Mouse (Mus musculus) MN1 (cell line): ENCODE data around the gene Mgll.

Experiments used
- DNase-seq: peaks from one replicate; pipeline ENCODE4 v3.0.0-alpha.2; 2016; ENCODE audit warnings: low spot score

Gene Mgll

DNA sequence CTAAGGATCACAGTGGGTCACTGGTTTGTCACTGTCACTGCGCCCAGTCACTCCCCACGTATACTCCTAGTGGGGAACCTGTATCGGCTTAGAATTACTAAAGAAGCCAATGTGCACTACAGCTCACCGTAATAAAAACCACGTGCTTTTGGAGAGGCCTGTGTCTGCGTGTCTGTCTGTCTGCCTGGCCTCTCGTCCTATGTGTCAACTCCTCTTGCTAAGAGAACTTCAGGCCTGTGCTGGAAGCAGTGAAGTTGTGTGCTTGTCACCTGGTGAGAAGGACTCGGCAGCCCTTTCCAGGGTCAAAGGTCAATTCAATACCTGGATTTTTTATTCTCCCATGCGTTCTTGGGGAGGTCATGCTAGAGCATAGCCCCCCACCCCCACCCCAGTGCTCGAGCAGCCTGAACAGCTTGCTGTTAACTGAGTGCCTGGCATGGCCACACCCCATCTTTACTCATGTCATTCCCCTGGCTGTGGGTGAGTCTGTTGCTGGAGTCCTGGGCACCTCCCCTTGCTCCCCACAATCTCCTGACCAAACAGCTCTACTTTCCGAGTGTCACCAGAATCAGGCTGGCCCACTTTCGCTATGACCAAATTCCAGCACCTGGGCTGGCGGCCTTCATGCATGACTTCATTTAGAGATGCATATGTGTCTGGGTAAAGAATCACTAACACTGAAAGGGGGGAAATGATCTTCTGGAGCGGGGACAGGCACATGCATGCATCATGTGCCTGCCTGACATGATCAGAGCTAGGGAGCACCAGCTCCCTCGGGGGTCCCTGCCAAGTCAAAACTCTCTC is 104.2 kb downstream of the Mgll start:
- no peak for DNase-seq

DNA sequence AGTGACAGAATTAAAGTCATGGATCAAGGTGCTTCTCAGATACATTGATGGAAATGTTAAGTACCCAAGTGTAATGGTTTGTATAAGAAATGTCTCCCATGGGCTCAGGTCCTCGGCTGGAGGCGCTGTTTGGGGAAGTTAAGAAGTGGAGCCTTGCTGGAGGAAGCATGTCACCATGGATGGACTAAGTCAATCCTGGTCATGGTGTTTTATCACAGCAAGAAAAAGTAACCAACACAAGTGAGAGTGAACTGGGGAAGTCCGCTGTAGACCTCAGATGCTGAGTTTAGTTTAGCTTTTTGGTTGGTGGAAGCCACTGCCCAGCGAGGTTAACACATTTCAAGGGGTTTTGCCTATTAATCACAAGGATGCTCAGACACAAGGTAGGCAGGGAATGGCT is 105.4 kb downstream of the Mgll start:
- no peak for DNase-seq

DNA sequence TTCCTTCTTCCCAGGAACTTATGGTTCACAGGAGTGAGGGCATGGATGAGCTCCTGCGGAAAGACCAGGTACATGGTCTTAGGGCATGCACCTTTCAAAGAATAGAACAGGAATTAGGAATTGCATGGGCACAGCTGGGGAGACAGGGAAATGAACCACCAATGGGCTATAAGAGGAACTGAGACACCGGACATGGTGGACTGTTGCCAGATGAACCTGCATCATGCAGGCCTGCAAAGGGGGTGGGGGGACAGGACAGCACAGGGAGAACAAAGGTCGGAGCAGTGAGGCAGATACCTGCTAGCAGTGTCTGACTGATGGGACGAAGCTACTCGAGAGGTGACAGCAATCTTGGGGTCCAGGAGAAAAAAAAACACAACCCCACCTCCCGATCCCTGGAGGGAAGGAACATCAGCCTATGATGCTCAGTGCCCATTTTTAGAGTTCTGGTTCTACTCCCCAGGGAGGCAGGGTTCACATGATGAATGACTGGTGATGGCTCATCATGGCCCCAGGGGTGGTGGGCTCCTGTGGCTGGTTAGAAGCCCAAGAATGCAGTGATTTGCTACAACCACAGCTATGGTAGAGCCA is 106.0 kb downstream of the Mgll start:
- no peak for DNase-seq

DNA sequence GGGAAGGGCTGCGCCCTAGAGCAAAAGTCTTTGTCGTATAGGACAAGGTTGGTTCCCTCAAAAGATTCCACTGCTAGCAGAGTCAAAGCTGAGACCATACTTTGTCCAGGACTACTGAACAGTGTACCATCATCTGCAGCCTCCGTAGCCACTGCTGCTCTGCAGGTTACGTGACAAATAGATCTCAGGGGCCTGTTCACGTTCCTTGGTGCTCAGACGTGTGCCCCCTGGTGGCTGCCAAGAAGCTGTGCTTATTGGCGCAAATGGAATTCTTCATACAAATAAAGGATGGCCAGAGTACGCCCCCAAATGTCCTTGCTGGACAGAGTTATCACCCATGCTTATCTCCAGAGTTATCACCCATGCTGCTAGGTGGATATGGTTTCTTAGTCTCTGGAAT is 107.2 kb downstream of the Mgll start:
- peak; percentile 79 for DNase-seq

DNA sequence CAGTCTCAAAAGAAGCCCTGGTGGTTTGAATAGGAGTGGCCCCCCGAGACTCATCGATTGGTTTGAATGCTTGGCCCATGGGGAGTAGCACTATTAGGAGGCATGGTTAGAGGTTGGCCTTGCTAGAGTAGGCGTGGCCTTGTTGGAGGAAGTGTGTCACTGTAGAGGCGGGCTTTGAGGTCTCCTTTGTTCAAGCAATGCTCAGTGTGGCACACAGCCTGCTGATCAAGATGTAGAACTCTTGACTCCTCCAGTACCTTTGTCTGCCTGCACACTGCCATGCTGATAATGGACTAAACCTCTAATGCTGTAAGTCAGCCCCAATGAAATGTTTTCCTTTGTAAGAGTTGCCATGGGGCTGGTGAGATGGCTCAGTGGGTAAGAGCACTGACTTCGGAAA is 108.5 kb downstream of the Mgll start:
- no peak for DNase-seq

DNA sequence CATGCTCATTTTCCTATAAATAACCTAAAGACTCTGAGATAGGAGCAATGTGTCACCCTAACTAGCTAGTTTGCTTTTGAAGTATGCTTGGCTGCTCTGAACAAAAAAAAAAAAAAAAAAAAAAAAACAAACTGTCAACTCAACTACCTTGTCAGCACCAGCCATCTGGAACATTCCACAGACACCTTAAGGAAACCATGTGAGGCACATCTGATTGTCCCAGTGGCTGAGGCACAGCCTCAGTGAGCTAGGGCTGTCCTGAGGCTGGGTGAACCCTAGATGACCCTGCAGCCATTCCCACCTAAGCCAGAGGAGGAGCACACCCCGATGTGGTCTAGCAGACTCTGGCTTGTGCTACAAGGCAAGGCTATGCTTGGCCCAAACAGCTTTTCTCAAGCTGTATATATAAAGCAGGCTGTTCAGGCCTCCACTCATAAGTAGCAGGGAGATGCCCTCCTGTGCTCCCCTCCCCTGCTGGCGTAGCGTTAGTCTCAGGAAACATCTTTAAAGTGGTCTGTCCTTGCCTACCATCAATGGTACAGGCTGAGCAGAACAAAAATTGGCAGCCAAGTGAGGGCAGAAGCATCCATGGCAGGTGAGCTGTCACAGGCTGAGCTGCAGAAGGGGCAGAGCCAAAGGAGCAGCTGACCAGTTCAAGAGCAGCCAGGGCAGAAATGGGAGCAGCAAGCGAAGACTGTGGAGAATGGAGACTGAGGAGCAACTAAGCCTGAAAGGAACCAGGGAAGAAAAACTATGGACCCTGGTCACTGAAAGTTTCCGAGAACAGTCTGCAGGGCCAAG is 109.3 kb downstream of the Mgll start:
- no peak for DNase-seq

DNA sequence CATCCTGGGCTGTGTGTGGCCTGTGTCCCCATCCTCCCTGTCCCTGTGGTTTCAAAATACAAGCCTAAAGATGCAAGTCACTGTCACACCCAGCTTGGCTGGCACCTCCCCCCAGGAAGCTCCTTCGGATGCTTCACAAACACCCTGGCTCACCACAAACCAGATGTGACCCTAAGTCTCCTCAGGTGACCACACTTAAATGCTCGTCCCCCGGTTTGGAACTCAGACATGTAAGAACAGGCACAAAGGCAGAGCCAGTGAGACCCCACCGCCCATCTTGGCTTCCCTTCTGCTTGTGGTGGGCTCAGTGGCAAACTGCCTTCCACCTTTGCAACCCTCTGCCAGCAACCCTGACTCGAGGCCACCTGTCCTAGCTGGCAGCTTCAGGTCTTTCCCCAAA is 110.8 kb downstream of the Mgll start:
- no peak for DNase-seq

DNA sequence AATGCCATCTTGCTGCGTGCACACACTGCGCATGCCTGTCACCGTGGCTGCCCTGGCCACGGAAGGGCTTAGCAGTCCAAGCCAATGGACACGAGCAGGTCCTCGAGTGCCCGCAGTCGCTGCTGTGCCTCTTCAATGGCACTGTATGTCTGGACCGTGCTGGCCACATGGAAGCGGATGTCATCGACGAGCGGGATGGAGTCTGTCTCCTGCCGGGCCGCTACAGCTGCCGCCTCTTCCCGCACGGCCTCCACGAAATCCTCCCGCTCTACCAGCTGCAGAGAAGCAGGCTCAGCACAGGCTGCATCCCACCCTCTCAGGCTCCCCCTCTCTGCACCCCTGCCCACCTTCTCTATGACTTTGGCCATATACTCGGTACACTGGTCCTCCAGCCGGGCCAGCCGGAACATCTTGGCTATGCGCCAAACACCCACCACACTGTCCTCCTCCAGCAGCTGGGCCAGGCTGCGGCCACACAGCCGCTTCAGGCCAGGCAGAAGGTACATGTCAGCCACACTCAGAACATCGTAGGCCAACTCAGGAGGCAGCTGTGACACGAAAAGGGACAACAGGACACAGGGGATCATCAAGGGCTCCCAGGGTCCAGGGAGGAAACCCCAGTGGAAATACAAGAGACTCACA is 112.1 kb downstream of the Mgll start:
- no peak for DNase-seq

DNA sequence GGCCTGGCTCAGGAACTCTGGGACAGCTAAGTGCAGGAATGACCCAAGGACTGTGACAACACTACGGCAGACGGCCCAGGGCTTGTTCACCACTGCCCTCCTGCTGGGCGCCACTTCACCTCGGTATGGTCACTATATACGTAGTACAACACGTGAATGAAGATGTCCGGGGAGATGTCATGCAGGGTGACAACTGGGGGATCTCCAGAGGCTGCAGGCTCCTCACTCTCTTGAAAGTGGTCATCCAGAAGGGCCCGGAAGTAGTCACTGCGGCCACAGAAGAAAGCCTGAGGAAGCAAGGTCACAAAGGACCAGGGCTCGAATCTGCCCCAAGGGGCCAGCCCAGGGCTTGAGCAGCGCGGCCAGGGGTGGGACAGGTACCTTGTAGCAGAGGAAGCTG is 113.8 kb downstream of the Mgll start:
- DNase-seq, result no peak

DNA sequence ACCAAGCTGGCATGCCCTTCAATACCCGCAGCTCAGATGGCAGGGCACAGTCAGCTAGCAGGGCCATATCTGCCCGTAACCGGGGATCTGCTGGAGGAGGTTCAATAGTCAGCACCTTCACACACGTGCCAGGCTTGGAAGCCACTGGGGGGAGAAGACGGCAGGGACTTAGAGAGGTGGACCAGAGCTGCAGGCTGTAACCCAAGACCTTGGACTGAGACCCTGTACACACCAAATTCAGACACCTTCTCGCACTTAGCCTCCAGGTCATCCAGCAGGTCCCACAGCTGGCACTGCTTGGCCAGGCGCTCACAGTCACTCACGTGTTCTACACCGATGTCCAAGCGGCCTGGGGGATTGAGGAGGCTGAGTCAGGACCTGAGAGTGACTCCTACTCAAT is 114.4 kb downstream of the Mgll start:
- DNase-seq, result no peak

DNA sequence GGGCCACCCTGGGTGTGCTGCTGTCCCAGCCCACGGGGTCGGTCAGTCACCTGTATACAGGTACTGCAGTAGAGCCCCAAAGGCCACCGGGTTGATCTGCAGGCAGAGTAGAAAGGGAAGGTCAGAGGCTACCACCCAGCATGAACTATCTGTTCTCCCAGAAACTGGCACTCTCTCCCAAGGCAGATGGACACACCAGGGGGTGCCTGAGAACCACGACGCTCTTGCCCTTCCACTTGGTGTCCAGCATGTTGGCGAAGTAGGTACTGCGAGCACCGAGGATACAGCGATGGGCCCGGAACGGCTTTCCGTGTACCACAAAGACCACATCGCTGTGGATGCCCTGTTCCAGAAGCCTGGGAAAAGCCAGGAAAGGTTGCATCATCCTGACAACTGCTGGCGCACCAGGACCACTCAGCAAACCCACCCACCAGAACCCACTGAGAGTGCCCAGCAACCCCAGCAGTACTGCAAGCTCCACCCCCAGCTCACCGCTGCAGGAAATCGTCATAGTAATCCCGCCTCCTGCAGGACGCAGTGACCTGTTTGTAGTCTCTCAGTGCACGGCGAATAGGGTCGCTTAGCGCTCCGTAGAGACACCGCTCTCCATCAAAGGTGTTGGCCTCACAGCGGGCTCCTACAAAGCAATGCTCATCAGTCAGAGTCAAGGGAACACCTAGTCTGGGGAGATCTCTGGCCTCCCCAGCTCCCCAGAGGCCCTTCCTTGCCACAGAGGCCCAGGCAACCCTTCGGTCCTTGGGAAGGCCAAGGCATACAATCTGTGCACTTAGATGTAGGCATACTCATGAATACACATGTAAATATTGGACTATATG is 115.1 kb downstream of the Mgll start:
- no peak for DNase-seq

DNA sequence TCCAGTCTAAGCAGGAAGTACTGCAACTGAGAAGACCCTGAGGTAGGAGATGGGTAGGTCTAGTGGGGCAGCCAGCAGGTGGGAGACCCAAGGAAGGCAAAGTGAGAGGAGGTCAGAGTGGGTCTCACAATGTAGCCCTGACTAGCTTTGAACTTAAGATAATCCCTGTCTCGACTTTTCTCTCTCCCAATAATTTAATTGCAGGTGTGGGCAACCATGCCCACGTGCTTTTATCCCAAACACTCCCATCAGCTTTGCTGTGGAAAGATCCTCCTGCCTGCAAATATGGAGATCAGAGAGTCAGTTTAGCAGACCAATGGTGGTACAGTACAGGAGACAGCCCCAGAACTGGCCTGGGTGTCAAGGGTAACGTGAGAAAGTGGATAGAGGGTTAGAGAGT is 116.0 kb downstream of the Mgll start:
- no peak for DNase-seq

DNA sequence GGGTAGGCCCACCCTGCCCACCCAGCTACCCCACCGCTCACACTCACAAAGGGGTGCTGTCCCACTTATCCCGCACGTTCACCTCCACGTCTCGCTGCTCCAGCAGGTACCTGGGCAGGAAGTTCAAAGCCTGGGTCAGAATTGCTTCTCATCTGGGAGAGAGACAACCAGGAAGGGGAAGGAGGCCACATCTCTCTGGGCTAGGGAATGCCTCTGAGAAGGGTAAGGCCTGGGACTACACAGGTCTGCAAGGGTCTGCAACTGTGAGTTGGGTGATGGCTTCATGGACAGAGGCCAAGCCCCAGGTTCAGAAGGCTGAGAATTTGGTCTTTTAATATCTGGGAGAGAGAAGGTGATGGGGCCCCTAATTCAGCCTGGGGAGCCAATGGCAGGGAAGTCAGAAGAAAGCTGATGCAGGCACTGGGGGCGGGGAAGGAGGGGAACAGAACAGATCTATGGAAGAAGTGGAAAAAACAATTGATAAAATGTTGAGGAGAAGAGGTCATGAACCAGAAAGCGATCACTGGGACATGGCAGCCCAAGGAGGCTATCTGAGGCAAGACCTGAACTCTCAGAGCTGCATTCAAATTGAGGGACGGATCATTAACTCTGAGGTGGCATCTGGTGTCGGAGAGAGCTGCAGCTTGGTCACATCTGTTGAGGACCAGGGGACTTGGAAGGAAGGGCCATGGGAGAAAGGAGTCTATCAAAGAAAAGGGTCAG is 116.7 kb downstream of the Mgll start:
- DNase-seq, result no peak

DNA sequence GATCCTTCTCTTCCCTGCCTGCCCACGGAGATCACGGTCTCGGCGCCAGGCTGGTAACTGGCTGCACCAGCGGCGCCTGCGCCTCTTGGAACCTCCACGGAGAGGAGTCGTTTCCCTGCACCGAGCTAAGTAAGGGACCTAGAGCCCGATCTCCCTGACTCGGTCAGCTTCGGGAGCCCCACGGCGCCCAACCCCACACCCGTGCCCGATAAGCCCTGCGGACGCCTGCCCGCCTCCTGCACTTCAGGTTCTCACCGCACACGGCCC is 117.2 kb downstream of the Mgll start:
- DNase-seq, result no peak

DNA sequence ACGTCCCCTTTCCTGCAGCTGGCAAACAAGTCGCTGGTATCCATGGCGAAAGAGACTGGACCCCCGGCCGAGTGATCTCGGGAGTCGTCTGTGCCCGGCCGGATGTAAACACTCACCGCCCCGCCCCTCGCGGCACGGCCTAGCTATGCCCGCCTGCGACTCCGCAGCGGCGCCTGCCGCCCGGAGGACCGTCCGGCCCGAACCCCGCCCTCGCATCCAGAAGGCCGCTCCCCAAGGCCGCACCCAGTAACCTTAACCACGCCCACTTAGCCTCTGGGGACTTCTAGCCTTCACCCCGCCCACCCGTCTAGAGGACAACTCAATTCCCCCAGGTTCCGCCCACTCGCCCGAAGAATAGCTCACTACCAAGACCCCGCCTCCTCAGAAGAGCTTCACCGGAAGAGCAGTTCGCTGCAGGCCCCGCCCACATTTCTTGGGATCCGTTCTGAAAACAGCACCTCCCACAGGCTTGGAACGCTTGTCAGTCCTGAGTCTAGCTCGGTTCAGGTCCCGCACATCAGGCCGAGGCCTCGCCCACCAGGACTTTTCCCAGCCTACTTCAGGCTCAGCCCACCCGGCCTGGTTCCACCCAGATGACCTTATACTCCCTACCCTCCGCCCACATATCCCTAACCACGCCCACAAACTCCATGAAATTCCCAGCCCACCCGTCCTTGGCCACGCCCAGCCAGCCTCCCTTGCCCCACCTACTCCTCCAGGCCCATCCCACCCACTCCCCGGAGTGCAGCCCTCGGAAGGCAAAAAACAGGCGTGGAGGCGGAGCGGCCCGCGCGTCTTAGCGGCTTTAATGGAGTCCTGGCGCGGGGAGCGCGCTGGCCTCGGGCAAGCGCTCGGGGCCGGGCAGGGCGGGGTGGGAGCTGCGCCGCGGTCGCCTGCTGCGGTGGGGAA is 117.8 kb downstream of the Mgll start, which contains the start of gene Abtb1:
TSS of gene Abtb1 (minus strand) at position 204 of the 909 bp plus-strand sequence.
- peak; percentile 100 for DNase-seq

DNA sequence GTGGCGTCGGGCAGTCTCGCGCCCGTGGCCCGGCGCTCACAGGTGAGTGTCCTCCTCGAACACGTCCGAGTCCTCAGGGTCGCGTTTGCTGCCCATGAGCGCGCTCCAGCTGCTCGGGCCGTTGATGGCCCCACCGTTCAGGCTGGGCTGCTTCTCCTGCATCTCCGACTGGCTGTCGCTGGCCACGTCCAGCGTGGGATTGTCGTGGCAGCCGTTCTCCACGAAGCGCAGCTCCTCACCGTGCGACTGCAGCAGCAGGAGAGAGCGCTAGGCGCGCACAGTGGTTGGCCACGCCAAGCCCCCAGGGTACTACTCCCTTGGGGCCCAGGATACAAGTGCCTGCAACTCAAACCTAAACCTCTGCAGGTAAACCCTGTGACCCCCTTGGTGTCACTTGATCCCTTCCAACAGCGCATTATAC is 118.5 kb downstream of the Mgll start:
- DNase-seq, result peak; percentile 68

DNA sequence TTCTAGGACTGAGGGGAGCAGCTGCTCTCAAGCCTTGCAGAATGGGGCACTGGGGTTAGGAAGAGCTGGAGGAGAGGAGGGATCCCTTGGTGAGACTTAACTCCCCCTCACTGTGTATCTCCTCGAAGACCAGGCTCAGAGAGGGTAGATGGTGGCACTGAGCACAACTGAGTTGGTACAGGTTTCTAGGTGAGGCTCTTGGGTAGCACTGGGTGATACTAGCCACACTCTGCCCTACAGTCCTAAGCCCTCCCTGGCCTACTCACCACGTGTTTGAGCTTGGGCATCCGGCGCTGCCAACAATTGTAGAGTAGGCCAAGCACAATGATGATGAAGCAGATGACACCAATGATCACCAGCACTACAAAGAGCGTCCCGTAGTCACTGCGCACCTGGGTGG is 119.0 kb downstream of the Mgll start:
- DNase-seq, result no peak

DNA sequence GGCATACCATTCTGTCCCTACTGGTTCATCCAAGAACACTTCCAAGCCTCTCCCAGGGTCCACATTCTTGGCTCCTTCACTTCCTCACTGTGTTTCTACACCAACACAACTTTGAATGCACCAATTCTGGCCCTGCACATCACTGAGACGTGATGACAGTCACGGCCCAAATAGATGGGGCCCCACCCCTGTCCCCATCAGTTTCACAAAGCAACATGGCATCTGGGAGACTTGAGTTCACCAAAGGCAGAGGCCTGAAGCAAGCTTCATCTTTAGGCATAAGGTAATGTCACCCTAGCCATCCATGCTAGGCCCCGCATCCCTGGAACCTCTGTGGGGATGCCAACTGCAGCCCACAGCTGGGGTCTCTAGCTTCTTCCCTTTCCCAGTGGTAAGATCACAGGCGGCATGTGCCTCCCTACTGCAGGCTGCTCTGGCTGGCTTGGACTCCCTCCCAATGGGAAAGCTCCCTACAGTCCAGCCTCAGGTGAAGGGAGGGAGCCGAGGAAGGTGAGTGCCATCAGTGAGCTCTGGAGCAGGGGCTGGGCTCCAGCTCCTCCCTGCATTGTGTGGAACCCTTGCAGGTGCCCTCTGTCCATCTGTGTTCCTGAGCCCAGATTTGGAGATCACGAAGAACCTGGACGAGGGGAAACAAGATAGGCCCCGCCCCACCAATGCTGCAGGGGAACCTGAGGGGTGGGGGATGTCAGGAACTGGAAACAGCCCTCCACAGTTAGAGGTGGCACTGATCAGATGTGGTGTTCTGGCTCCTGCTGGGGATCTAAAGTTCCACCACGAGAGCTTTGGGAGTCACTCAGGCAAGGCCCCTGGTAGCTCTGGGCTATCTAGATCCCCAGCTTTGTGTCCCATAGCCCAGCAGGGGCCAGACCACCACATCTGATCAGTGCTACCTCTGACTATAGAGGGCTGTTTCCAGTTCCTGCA is 119.8 kb downstream of the Mgll start:
- no peak for DNase-seq
